Mouse (Mus musculus) layer of hippocampus, adult 9-10 months (tissue): ENCODE results near the gene Arid1b.

Source experiments
- DNase-seq: peaks from one replicate; pipeline ENCODE4 v3.0.0; 2022; ENCODE audit warnings: low spot score

Gene Arid1b

GRCm38 (mm10) chr17:5017065-5017464 is 22.9 kb downstream of the Arid1b start:
- no peak for DNase-seq

- no peak for DNase-seq
Observed at GRCm38 (mm10) chr17:5021303-5022003, 27.3 kb downstream of the Arid1b start.

- no peak for DNase-seq
Observed at GRCm38 (mm10) chr17:5022019-5022544, 27.9 kb downstream of the Arid1b start.

- no peak for DNase-seq
Observed at GRCm38 (mm10) chr17:5023745-5024144, 29.6 kb downstream of the Arid1b start.

GRCm38 (mm10) chr17:5025400-5025799 is 31.3 kb downstream of the Arid1b start:
- no peak for DNase-seq

GRCm38 (mm10) chr17:5026578-5026977 is 32.4 kb downstream of the Arid1b start:
- no peak for DNase-seq

- no peak for DNase-seq
Observed at GRCm38 (mm10) chr17:5029148-5029547, 35.0 kb downstream of the Arid1b start.

- no peak for DNase-seq
Observed at GRCm38 (mm10) chr17:5030290-5030689, 36.2 kb downstream of the Arid1b start.

- DNase-seq, result no peak
Observed at GRCm38 (mm10) chr17:5033346-5033745, 39.2 kb downstream of the Arid1b start.

GRCm38 (mm10) chr17:5034201-5034600 is 40.1 kb downstream of the Arid1b start:
- DNase-seq, result no peak

GRCm38 (mm10) chr17:5036200-5036835 is 42.2 kb downstream of the Arid1b start:
- no peak for DNase-seq

- no peak for DNase-seq
Observed at GRCm38 (mm10) chr17:5037199-5037598, 43.1 kb downstream of the Arid1b start.

- no peak for DNase-seq
Observed at GRCm38 (mm10) chr17:5039826-5040225, 45.7 kb downstream of the Arid1b start.

GRCm38 (mm10) chr17:5043871-5044270 is 49.7 kb downstream of the Arid1b start:
- no peak for DNase-seq

GRCm38 (mm10) chr17:5045613-5046012 is 51.5 kb downstream of the Arid1b start:
- DNase-seq, result no peak

GRCm38 (mm10) chr17:5047373-5047772 is 53.2 kb downstream of the Arid1b start:
- no peak for DNase-seq

- DNase-seq, result no peak
Observed at GRCm38 (mm10) chr17:5050266-5050665, 56.1 kb downstream of the Arid1b start.

- DNase-seq, result no peak
Observed at GRCm38 (mm10) chr17:5050970-5051530, 56.9 kb downstream of the Arid1b start.

- no peak for DNase-seq
Observed at GRCm38 (mm10) chr17:5052091-5052799, 58.1 kb downstream of the Arid1b start.

GRCm38 (mm10) chr17:5052800-5053179 is 58.7 kb downstream of the Arid1b start:
- no peak for DNase-seq

GRCm38 (mm10) chr17:5053201-5053600 is 59.1 kb downstream of the Arid1b start:
- DNase-seq, result no peak

- no peak for DNase-seq
Observed at GRCm38 (mm10) chr17:5055412-5055811, 61.3 kb downstream of the Arid1b start.

GRCm38 (mm10) chr17:5056654-5057053 is 62.5 kb downstream of the Arid1b start:
- DNase-seq, result no peak
